Mouse (Mus musculus): ENCODE measurements at regions not wholly inside any gene's neighbourhood (a gene's known extent, or its start where the extent isn't known, plus 50 kb on each side); places are given as distances from the start of the nearest gene placed in this dataset.

DNA sequence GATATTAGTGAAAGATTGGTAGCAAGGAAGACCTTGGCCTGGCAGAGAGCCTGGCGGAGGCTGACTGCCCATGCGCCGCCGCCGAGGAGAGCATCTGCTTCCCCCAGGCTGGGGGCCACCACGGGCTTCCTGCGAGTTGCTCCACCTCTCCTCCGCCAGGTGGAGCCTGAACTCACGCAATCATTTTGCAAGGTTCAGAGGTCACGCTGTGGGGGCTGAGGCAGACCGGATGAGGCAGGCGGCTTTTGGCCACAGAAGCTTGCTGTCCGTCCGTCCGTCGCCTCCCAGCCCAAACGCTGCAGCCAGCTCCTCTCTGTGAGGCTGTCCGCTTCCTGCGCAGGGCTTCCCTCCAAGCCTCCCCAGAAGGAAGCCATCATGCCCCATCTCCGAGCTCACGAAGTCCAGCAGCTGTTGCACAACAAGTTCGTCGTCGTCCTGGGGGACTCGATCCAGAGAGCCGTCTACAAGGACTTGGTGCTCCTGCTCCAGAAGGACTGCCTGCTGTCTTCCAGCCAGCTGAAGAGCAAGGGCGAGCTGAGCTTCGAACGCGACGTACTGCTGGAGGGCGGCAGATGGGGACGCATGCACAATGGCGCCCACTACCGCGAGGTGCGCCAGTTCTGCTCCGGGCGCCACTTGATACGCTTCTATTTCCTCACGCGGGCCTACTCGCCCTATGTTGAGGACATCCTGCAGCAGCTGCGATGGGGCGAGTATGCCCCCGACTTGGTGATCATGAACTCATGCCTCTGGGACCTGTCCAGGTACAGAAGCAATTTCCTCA lies 269.3 kb upstream of the Erbb4 start:
- CTCF ChIA-PET: interaction anchor here in 1 of 4 experiments (1.1 kb wide), 1 partner anchor 312 kb away, joined by 5 read pairs; no protein-coding TSS in a partner anchor

DNA sequence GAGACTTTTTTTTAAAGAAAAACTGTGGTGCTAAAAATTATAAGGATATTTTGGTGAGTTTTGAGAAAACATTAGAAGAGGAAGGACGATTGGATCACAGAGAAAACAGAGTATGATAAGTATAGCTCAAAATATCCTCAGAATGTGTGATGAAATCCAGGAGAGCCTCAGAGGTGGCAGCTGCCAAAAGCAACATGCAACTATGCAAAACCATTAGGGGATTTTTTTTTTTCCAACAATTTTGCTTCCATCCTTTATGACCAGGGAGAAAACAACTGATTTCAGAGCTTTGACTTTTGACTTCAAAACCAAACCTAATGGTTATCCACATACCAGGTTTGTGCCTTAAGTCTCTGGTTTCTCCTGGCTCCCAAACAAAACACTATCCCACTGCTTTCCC lies 267.4 kb upstream of the Erbb4 start:
- ChIA-PET CTCF (no interaction called here), POLR2A (no interaction called here)

More for the DNA sequence above, 269.3 kb upstream of the Erbb4 start:
- POLR2A ChIA-PET: no interaction called here

DNA sequence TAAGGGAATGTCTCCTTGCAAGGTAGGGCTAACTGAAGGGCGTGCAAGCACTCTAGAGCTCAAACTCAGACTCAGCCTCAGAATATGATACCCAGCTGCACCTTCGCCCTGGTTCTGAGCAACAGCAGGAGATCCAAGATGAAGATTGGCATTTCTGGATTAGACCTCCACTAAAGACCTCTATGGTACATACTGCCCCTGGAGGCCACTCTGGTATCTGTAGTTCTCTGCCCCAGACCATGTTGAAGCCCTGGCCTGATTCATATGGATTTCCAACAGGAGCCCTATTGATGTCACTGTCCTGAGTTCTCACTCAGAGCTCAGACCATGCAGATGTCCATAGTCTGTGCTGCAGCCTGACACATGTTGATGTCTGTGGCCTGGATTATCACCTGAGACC lies 262.2 kb upstream of the Erbb4 start:
- CTCF ChIA-PET: no interaction called here
- POLR2A ChIA-PET: no interaction called here

DNA sequence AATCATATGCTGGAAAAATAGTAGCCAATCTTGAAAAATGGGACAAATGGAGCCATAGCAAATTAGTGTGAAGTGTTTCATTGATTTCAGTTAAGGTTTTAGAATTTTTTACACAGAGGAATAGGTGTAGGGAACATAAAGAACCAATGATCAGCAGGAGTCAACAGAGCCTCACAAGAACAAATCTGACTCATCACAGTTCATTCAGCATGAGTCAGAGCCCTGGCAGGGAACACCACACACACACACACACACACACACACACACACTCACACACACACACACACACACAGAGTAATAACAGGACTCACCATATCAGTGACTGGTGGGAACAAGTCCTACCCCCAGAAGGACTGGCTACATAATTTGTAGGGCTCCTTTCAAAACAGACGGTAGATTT lies 259.7 kb upstream of the Erbb4 start:
- ChIA-PET CTCF (no interaction called here), POLR2A (interaction anchor here in 1 of 4 experiments (0.7 kb wide), 1 partner anchor 1140 kb away, joined by 4 read pairs; no protein-coding TSS in a partner anchor)

DNA sequence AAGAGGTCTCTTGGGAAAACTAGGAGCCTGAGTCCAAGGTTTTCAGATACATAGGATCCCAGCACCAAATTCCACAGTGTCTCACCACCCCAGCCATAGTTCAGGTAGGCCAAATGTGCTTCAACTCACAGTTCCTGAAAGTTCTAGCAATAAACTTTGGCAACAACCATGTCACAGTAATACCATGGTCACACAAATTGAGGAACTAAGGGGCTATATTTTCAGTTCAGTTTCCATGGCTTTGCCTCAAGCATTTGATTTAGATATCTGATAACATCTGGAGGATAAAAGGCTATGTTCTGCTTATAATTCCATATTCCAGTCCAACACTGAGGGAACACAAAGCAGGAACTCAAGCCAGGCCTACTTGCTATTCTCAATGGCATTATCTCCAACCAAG lies 256.2 kb upstream of the Erbb4 start:
- CTCF ChIA-PET: no interaction called here
- POLR2A ChIA-PET: no interaction called here

DNA sequence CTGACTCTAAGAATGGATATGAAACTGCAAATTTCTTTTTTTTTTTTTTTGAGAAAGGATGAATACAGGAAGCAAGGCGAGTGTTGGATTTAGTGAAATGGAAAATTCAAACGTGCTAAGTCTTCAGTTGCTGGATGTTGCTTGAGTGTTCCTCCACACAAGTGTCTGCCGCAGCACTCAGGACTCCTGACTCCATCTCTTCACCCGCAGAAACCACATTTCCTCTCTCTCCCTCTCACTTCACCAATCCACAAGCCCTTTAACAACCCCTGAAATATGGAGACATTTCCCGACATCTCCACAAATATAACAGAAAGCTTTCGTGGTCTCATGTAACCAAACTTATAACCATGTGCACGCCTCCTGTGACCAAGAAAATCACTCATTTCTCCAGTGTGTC lies 249.7 kb upstream of the Erbb4 start:
- CTCF ChIA-PET: no interaction called here
- POLR2A ChIA-PET: interaction anchor here in 1 of 4 experiments (0.6 to 0.7 kb wide), 2 partner anchors 132 to 328 kb away, joined by 3 to 4 read pairs; no protein-coding TSS in a partner anchor

DNA sequence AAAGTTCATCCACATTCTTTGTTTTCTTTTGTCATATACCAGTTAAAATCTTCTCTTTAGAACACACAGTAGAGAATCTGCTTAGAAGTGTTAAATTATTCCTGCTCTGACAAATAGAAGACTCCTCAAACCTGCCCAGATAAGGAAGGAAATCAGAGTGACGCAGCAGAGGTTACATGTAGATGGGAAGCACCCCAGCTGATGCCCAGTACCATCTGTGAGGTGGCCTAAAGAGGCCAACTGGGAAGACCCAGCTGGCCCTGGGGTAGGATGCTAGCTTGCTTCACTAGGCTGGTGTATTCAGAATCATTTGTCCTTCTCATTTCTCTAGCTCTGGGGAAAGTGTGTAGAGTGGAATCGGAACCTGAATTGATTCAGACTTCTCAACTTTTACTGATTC lies 242.6 kb upstream of the Erbb4 start:
- CTCF ChIA-PET: no interaction called here
- POLR2A ChIA-PET: no interaction called here

DNA sequence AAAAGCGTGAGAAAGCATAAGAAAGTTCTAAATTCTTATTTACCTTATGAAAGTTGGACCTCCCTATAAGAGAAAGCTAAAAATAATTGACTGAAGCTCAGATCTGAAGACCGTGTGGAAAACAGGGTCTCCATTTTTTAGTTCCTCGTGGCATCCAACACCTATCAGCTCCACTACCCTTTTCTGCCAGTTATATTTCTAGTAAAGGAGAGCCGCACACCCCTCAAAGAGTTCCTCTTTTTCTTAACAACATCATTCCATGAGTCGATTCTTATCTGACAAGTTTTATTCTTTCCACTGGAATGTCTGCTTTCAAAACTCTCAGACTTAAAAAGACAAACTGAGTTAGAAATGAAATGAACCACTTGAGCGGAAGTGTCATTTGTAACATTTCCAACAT lies 242.0 kb upstream of the Erbb4 start:
- CTCF ChIA-PET: no interaction called here
- POLR2A ChIA-PET: no interaction called here

DNA sequence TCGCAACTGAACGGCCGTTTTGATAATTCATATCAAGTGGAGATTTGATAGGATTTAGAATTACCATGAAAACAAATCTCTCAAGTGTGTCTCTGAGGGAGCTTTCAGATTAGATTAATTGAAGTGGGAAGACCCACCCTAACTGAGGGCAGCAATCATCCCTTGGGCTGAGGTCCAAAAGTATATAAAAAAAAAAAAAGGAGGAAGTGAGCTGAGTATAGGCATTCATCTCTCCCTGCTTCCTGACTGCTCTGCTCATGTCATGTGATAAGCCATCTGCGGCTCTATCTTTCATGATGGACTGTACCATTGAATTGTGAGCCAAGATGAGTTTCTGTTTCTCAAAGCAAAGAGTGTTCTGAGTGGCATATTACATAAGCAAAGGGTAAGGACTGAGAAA lies 234.2 kb upstream of the Erbb4 start:
- ChIA-PET CTCF (no interaction called here), POLR2A (no interaction called here)

DNA sequence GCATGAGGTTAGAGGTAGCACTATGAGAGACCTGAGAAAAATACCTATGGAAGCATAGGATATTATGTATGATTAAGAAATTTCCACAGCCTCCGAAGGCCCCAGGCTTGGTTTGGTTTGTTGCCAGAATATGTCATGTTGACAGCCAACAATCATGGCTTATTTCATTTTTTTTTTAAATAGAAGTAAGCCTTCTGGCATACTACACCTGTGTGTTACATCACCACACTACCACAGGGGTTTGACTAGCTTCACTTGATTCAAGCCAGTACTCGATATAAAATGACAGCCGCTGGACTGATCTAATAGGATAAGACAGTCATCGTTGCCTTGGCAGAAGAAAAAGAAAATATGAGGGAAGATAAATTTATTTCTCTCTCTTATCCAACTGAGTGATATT lies 232.6 kb upstream of the Erbb4 start:
- CTCF ChIA-PET: no interaction called here
- POLR2A ChIA-PET: no interaction called here

DNA sequence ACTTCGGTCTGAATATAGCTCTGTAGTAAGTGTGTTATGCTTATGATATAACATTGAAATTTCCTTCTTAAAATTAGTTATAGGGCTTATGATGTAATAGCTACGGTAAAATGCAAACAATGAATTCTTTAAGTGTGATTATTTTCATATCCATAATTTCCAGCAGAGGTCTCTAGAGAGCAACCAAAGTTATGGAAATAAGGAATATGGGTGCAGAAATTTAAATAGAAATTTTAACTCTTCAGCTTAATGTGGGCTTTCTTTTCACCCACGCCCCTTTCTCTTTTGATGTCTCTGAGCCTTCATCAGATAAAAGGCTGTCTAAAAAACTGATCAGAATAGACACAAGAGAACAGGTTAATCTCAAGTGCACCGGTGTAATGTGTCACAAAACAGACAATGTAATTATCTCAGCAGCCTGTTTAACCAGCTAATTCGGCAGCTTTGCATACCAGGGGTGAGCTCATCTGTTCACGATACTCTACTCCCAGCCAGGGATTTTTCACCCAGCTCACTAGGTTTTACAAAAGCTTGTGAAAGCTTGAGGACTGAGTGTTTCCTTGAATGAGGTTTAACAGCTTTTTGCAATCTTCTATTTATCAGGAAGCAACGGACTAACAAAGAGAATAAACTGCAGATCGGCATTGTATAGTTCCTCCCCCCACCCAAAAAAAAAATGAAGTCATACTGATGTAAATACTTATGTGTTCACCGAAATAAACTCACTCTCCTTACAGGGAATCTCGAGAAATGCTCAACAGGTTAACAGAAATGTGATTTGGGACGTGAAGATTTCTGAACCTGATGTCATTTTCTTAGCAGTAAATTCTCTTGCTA lies 223.8 kb upstream of the Erbb4 start:
- CTCF ChIA-PET: no interaction called here
- POLR2A ChIA-PET: interaction anchor here in 2 of 4 experiments (0.6 to 0.7 kb wide), 2 partner anchors 1332 to 1463 kb away, joined by 4 to 5 read pairs; no protein-coding TSS in a partner anchor

DNA sequence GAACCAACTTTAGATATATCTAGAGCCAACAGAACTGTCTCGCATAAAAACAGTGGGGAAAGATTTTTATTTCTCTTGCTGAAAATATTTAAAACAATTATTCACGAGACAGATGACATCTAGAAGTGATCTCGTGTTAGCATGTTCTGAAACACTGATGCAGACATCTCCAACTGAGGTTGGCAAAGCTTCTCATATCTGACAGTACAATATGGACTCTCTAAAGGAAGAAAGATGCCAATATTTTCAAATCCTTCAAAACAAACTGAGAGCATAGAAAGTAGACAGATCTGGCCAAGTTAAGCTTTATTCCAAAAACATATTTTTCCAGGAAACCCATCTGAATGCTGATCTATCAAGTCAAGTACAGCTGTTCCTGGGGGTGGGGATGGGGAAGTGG lies 221.5 kb upstream of the Erbb4 start:
- ChIA-PET CTCF (no interaction called here), POLR2A (no interaction called here)

DNA sequence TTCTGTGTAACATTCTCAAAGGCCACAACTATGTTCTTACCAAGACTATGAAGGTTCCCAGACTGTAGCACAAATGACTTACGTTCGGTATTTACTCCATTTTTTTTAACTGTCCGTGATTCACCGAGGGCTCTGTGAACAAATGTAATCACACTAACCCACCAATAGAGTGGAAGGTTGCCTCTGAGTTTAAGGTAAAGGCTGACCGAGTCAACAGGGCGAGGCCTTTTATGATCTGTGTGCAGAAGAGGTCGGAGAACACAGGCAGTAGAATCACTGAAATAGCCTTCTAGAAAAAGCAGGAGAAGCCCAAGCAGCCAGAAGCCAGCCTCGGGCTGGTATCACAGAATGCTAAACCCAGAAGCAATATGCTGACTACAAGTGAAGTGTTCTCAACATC lies 218.9 kb upstream of the Erbb4 start:
- CTCF ChIA-PET: no interaction called here

DNA sequence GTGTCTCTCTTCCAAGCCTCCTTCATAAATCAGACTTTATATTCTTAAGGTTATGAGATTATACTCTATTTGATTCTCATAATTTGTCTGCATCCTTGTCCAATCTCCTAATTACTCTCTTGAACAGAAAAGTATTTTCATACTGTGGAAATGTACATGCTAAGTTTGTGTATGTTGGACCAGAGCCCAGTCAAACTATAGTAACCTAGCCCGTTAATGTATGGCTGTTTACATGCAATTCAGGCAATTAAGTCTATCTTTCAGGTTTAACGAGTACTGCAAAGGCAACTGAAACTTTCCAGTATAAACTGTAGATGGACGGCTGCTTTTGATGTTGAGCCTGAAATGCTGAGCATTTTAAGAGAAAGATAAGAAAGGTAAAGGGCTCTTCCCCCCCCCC lies 211.7 kb upstream of the Erbb4 start:
- ChIA-PET CTCF (interaction anchor here in 1 of 4 experiments (0.5 kb wide), 1 partner anchor 782 kb away, joined by 5 read pairs; no protein-coding TSS in a partner anchor), POLR2A (interaction anchor here in 1 of 4 experiments (0.7 kb wide), 1 partner anchor 368 kb away, joined by 9 read pairs; the partner anchor contains the start of gene Ikzf2)

More for the DNA sequence above, 218.9 kb upstream of the Erbb4 start:
- POLR2A ChIA-PET: no interaction called here

DNA sequence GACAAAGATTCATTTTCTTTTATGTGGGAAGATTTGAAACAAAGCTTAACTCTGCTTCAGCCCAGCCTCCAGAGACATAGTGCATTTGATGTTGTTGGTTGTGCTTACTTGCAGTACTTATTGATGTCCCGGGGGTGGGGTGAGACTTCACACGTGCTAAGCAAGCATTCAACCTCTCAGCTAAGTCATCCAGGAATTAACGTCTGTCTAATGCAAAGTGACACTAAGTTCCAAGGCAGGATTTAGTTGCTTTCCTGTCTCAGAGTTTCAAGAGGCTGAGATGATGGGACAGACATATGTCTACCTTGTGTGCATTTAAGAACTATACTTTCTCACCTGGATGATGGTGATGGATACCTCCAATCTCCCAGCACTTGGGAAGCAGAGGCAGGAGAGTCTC lies 189.0 kb upstream of the Erbb4 start:
- CTCF ChIA-PET: interaction anchor here in 1 of 4 experiments (0.6 kb wide), 1 partner anchor 129 kb away, joined by 3 read pairs; no protein-coding TSS in a partner anchor
- POLR2A ChIA-PET: no interaction called here

DNA sequence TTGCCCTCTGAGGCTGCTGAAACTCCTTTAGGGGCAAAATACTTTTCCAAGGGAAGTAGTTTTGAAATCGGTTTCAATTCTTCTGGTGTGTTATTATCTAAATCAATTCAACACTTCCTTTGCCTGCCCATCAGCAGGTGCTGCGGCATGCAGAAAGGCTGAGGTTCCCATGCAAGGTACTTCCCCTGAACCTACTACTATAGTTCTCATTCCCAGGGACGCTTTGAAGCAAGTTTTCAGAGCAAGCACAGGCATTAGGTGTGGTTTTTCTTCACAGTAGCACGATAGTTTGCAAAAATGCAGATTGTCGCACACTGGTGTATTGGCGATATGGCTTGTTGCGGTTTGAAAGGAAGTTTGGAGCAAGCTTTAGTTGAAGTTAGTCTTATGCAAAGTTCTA lies 183.5 kb upstream of the Erbb4 start:
- CTCF ChIA-PET: no interaction called here
- POLR2A ChIA-PET: no interaction called here

DNA sequence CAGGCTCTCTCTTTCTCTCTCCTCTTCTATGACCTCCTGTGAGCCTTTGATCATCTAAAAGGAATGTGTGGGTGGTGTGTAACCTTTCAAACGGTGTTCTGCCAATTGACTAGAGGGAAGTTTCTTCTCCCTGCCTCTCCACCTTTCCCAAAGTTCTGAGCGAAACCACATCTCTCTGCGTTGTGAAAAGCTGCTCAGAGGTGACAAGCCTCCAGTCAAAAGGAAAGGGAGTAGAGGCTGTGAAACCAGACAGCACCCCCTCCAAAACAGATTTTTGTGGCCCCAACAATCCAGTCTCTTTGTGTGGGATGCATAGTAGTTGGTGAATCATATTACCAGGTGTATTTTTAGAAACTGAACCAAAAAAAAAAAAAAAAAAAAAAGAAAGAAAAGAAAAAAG lies 178.5 kb upstream of the Erbb4 start:
- POLR2A ChIA-PET: no interaction called here

DNA sequence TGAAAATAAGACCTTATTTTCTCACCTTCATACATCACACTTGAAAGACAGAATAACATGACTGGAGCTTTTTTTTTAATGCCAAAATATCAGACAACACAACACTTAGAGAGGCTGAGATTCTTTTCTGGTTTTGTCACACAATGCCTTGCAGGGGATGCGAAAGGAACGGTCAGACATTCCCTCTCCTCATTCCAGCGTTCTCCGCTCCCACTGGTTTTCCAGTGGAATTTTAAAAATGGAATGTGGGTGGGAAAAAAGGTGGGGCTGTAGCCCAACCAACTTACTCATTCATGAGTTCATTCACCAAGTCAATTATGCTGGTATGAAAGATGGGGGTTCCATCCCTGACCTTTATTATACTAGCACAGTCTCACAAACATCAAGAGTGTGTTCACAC lies 169.6 kb upstream of the Erbb4 start:
- POLR2A ChIA-PET: no interaction called here

More for the DNA sequence above, 178.5 kb upstream of the Erbb4 start:
- CTCF ChIA-PET: no interaction called here

DNA sequence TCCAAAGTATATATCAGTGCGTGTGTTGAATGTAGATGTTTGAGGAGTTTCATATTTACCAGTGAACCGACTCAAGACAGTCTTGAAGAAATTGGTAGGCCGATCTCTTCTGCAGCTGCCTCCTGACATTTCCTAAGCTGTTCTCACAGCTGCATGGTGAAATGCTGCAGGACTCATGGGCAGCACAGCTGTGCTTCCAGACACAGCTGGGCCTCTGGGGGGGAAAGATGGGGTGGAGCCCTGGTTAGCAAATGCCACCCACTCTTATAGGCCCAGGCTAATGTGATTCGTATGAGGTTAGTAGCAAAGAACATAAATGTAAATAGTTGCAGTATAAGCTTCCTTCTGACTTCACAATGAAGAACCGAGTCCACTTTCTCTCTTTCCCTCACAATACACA lies 139.8 kb upstream of the Erbb4 start:
- CTCF ChIA-PET: no interaction called here
- POLR2A ChIA-PET: no interaction called here

More for the DNA sequence above, 169.6 kb upstream of the Erbb4 start:
- CTCF ChIA-PET: no interaction called here

DNA sequence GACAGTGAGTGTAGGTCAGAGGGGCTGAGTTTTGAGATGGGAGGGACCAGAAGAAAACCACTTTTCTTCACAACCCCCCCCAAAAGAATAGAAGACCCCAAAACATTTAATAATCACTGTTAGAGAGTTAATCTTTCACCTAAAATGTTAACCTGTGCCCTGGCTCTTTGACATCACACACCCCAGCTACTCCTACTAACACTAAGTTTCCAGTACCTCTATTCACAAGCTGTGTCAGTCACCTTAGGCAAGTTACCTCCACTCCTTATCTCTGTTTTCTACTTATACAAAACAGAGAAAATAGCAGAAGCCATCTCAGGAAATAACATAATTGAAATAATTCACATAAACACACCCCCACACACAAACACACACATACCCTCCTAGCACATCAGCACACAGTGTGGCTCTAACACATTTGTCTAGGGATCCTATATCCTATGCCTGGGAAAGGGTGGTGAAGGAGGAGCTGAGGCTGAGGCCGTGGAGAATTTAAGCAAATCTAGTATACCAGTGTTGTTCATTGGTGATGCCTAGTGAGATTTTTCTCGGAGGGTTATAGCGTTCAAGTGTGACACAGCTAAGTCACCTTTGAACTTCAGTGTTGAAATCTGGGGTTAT lies 134.5 kb upstream of the Erbb4 start:
- ChIA-PET CTCF (interaction anchor here in 2 of 4 experiments (0.6 to 1.8 kb wide), 4 partner anchors 151 to 543 kb away, joined by 3 to 4 read pairs (median 4); no protein-coding TSS in a partner anchor), POLR2A (no interaction called here)
